Mouse (Mus musculus): ENCODE measurements around the gene Ddx24.
"Not testable (repeated sequence)": the region's sequence is repeated elsewhere in the genome, so short reads cannot be mapped to it uniquely, and the experiment has no call there.

Gene Ddx24

DNA sequence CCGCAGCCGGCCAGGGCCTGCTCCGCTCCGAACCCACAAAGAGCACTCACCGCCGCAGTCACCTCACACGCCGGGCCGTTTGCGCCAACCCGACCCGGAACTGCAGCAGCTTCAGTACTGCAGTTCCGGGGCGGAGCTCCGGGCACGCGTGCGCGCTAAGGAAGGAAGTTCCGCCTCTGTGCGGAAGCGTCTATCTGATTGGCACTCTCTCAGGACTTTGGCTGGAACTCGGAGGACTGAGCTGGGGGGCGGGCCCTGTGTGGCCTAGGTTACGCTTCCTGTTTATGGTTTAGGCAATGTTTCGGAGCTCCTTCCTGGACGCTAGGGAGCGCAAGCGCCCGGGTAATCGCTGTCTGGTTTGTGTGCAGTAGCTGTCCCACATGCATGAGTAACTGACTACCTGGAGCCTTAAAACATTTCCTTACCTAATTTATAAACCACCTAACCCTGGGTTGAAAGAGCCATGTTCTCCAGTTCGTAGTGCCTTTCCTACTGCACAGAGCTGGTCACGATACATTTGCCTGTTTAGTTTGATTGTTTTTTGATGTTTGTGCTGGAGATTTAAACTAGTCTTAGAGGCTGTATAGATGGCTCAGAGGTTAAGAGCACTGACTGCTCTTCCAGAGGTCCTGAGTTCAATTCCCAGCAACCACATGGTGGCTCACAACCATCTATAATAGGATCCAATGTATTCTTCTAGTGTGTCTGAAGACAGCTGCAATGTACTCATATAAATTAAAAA is at the start of gene Ddx24:
Gene Ddx24, minus strand, starts transcription at position 102 of the 742 bp plus-strand sequence.
- DNase-seq = peak; percentile 98 to 99

DNA sequence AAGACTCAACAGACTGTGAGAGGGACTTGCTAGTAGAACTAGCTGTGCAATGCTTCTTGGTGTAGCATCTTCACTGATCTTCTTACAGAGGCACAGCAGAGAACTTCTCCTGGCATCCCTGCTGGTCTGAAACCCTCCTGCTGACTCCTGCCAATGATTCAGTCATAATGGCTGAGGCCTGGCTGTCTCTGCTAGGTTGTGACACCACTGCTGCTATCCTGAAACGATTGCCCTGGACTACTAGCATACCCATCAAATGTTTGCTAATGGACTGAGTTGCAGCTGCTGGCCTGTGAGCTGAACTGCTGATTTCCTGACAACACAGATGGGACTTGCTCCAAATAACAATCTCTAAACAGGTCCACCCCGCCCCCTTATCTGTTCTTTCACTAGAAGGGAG is 48.9 kb upstream of the Ddx24 start:
- DNase-seq = peak in 1 of 2 experiments; percentile 37

DNA sequence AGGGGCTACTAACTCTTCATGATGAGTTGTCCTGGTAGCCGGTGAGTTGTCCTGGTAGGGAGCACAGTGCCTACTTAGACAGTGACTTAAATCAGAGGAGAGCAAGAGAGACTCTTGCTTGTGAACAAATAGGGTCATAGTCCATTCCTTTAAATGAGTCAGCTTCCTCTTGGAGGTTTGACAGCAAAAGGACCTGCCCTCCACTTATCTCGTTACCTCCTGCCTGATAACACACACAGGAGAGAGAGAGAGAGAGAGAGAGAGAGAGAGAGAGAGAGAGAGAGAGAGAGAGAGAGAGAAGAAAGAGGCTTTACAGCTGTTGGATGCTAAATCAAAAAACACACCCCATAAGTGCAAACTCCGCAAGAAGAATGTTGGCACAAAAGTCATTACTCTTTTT is 31.5 kb upstream of the Ddx24 start, which contains the start of gene Ifi27l2b:
Gene Ifi27l2b, minus strand, starts transcription at position 84 of the 400 bp plus-strand sequence.
- DNase-seq = no peak

DNA sequence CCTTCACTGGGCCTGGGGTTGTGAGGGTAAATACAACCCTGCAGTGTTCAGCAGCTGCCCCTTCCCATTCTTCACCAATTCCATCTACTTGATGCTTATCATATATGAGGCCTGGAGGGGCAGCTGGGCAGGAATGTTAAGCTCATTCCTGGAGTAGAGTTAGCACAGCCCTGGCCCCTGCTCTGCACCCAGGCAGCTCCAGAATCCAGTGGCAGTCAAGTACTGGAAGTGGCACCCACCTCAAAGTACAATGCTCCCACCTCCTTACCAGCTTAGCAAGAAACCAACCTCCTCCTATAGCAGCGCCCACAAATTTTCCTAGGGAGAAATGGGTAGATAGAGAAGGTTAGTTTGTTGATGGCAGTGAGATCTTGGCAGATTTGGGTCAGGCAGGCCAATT is 31.1 kb upstream of the Ddx24 start:
- DNase-seq = not testable (repeated sequence)

DNA sequence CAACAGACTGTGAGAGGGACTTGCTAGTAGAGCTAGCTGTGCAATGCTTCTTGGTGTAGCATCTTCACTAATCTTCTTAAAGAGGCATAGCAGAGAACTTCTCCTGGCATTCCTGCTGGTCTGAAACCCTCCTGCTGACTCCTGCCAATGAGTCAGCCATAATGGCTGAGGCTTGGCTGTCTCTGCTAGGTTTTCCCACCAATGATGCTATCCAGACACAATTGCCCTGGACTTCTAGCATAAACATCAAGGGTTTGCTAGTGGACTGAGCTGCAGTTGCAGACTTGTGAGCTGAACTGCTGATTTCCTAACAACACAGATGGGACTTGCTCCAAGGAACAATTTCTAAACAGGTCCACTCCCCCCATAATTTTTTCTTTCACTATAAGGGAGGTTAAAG is 27.7 kb upstream of the Ddx24 start:
- no peak for DNase-seq

DNA sequence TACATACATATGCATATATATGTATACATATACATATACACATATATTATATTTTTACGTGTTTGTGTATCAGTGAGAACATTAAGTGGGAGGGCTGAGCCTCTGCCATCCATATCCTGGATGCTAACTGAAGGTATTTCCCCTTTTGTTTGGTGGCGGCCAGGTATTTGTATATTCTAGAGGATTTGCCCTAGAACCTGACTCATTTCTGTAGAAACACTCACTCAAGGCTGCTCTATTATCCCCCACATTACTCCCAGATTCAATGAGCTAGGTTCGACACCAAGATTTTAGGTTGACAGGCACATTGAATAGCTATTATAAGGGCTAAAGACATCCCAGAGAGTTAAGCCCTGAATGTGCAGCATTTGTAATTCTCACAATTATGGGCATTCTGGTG is 19.4 kb upstream of the Ddx24 start:
- no peak for DNase-seq

DNA sequence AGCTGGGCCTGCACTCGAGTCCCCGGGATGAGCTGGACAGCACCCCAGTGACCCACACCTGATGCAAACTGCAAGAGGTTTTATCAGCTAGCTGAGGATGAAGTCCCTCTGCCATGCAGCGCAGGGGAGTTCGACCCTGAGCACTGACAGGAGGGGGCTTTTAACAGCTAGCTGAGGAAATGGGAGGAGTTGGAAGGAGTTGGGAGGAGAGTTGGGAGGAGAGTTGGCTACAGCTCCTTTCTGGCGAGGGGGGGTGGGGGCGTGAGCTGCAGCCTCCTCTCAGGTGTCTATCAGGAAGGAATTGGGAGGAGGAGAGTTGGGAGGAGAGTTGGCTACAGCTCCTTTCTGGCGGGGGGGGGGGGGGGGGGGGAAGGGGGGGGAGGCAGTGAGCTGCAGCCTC is 18.6 kb upstream of the Ddx24 start:
- not testable (repeated sequence) for DNase-seq

DNA sequence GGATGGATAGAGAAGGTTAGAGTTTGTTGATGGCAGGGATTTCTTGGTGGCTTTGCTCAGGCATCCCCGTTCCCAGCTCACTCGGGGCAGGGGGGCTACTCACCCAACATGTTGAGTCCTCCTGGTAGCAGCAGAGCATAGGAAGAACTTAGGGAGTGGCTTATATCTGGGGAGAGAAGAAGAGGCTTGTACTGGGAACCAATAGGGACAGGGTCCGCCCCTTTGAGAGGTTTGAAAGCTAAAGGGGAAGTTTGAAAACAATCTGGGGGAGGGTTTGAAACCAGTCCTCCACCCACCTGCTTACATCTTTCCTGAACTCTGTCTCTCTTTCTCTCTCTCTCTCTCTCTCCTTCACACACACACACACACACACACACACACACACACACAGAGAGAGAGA is 17.9 kb upstream of the Ddx24 start, which contains the start of gene Ifi27l2a:
Gene Ifi27l2a, minus strand, starts transcription at position 157 of the 400 bp plus-strand sequence.
- no peak for DNase-seq

DNA sequence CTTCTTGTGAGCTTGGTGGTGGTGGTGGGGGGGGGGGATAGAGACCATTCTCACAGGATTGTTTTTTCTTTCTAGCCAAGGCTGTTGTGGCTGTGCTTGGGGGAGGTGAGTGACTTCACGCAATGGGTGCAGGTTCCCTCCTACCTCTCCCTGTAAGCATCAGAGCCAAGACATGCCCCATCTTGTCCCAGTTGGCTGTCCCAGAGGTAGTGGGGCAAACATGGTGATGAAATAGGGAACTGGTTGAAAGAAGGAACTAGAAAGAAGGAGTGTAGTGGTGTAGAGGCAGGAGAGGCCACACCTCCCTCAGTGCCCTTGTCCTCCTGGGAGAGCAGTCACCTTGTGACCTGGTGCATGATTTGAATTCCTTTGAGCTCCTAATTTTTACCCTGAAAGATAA is 12.0 kb upstream of the Ddx24 start:
- no peak for DNase-seq

DNA sequence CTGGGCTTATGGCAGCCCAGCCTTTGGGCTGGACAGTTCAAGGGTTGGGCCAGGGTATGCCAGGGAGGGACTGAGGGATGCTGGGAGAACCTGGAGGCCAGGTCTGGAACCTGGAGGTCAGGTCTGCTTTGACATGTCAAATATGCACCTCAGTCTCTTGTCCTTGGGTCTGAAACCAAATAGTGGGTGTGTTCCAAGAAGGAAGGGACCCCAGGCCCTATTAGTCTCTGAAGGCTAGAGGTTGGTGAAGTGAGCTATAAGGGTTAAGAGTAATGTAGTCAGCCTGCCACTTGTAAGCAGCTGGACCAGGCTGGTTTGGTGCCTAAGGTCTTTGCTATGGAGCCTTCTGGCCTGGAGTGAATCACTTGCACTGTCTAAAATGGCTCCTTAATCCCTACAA is 9.2 kb upstream of the Ddx24 start:
- DNase-seq = no peak

DNA sequence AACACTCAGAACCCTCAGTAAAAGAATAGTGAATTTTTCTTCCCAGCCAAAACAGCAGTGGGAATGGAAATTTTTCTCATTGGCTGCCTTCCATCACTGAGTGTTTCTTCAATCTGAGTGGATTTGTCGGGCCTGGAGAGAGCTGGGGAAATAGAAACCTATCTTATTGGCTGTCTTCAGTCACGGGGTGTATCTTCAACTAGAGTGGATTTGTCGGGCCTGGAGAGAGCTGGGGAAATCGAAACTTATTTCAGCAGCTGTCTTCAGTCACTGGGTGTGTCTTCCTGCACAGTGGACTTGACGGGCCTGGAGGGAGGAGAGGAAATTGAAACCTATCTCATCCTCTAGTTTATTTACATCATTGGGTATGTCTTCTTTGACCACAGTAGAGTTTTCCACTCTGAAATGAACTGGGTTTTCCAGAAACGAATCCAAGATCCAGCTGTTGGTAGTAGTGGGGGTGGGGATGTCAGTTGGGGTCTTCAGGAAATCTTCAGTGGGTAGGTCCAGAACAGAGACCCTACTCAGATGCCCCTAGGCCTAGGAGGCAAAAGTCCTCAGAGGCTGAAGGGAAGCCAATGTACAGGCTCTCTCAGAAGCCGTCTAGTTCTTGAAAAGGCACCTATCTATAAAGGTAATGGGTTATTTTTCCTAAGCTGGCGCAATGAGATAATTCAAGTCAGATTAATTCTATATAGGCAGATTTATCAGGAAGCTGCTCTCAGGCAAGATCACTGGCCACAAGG is 8.5 kb upstream of the Ddx24 start, which contains the start of gene Ifi27:
Gene Ifi27, plus strand, starts transcription at position 226 of the 746 bp plus-strand sequence.
- peak; percentile 81 for DNase-seq

DNA sequence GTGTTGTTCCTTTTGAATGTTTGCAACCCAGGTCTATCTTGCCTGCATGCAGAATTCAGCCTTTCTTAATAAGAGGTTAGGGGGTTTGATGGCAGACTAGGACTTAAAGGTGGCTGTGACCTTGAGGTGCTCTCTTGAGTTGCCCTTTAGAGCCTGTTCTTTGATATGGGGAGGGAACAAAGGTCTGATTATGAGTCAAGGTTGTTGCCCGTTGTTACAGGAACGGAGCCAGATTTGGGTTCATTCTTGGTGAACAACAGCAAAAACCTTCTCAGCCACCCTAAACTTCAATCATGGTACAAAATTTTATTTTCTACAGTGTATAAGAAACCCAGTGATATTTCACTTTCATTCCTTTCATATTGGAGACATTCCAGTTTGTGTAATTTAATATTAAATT is 7.8 kb upstream of the Ddx24 start:
- no peak for DNase-seq

DNA sequence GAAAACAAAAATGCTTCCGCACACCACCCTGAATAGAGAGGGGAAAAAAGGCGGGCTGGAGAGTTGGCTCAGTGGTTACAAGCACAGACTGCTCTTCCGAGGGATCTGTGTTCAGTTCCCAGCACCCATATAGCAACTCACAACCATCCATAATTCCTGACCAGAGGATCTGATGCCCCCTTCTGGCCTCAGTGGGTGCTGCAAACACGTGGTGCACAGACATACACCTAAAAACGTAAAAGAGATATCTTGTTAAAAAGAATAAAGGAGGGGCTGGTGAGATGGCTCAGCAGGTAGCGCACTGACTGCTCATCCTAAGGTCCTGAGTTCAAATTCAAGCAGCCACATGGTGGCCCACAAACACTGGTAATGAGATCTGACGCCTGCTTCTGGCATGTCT is 1.1 kb upstream of the Ddx24 start:
- DNase-seq = no peak

DNA sequence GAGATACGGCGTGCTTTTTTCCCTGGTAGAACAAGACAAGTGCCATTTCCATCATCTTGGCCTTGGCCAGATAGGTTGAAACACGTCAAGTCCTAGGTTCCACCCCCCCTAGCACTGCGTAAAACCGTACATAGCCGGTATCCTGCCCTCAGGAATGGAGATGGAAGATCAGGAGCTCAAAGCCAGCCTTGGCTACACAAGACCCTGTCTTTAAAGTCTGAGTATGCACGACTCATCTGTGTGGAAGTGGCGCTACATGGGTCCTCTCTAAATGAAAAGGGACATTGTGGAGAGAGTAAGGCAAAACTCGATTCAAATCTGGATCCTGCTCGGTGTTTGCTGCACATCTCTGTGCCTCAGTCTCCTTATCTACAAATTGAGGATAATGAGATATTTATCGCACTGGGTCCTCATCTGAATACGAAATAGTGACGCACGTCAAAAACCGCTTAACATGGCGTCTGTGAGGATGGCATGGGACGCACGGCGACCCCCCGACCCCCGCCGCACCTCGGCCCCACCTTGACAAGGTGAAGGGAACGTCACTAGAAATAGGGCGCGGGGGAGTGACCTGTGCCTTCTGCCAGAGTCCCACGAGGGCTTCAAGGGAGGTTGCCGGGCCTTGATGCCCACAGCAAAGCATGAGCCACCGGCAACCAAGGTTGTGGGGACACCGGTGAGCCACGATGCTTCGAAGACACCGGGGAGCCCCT is 458 bp downstream of the Ddx24 start:
- no peak for DNase-seq

DNA sequence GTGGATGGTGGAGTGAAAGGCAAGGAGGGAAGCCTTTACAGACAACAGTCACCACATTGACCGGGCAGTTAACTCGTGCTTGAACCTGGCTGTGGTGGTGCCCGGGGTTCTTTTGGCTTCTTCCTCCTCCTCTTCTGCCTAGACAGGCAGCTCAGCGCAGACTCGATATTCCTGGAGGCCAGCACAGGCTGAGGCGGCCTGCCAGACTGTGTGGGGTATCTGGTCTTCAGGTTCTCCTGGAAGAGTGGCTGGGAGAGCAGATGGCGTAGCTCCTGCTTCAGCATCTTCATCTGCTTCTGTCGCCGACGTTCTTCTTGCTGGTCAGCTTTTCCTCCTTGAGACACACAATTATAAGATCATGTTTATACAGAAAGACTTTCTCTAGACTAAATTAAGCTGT is 17.5 kb downstream of the Ddx24 start:
- DNase-seq = no peak

DNA sequence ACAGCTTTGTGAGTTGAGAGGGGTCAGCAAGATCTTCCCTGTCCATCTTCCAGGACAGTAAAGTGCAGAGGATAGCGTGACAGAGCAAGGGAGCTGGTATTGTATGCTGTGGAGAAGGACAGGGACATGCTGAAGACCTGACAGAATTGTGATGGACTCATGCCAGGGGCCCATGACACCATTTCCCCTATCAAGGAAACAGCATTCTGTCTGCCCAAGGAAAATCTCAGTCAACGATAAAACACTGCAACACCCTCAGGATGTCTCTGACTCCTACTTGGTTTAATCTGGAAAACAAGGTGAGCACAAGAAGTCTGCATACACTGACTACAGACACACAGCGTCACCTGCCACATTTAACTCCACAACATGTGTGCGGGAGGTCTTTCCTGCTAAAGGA is 17.9 kb downstream of the Ddx24 start, which contains the start of gene 9330161L09Rik:
Gene 9330161L09Rik, minus strand, starts transcription at position 101 of the 400 bp plus-strand sequence.
- no peak for DNase-seq

DNA sequence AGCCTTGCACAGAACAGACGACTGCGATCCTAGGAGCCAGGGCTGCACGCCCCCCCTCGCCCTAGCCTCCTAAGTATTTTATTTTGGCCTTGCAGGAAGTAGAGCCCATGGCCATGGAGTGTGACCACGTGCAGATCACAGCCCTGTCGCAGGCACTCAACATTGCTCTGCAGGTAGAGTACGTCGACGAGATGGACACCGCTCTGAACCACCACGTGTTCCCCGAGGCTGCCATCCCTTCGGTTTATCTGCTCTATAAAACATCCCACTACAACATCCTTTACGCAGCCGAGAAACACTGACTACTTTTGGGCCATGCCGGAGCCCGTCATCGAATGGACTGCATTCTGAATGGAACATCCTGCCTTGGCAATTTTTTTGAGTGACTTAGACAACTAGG is 21.5 kb downstream of the Ddx24 start:
- DNase-seq = no peak

DNA sequence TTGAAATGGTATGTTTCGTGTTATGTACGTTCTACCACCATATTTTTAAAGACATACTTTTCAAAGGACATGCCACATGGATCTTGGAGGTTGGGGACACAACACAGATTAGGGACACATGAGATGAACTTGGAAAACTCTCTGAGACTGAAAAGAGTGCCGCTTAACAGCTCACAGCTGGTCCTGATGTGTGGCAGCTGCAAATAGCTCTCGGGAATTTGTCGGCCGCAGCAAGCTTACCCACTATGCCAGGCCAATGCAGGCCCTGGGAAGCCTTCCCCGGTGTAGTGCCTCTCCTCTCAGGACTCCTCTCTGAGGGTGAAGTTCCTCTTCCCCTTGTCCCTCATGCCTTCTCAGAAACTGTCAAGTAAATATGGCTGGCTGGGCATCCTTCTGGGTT is 28.9 kb downstream of the Ddx24 start:
- DNase-seq = peak; percentile 43 to 77

DNA sequence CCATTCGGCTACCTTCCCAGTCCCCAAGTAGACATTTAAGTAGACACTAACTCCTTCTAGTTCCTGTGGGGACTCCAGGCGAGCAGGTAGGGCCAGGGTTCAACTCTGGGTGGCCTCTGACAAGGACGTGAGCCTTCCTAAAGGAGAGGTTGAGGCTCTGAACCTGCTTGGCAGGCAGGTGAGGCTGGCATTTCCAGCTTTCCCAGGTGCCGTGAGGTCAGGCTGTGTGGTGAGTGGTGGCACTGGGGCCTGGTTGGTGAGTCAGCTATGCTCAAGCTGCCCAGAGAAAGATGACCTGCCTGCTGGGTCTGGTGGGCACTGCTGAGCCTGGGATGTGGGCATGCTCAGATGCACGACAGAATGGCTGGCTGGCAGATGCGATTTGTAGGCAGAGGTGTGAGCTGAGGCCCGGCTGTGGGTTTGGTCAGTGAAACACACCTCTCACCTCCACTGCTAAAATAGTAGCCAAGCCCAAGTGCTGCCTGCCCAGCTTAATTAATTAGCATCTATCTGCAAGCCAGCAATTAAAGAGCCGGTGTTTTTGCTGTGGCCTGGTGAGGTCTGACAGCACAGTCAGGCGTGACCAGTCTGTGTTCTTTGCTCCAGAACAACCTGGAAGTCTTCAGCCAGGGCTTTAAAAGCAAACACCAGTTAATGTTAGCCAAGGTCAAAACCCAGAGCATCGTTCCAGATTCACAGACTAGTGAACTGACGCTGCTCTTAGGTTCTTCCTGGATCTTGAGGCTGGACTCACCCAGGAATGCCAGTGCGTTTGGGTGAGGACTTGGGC is 29.9 kb downstream of the Ddx24 start:
- no peak for DNase-seq

DNA sequence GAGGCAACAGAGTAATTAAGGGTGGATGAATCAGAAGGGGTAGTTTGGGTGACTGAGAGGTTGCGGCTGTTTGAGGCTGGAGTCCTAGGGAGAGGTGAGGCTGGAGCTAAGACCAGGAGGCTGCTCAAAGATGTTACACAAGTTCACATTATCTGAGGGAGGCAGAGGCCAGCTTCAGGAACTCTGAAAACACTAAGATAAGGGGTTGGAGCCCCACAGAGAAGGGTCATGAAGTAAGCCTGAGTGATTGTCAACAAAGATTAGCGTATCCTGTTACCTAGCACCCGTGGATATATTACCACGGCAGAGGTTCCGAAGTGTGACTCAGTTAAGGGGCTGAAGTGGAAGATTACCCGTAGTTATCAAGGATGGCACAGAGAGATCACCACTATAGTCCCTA is 32.1 kb downstream of the Ddx24 start:
- no peak for DNase-seq

DNA sequence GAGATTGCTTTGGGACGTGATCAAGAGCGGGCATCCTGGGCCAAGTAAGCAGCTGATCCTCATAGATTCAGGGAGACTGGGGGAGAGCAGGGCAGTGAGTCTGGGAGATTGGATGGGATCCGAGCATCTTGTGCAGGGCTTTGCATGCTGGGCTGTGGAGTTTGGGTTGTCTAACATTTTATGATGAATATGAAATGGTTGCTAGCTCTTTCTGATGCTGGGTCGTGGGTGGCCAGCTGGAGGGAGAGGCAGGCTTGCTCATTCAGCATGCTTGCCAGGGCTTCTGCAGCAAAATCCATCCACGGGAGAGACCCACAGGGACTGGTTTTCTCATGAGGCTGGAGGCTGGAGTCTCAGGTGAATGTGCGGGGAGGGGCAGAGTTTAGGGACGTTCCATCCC is 34.5 kb downstream of the Ddx24 start:
- DNase-seq = no peak

DNA sequence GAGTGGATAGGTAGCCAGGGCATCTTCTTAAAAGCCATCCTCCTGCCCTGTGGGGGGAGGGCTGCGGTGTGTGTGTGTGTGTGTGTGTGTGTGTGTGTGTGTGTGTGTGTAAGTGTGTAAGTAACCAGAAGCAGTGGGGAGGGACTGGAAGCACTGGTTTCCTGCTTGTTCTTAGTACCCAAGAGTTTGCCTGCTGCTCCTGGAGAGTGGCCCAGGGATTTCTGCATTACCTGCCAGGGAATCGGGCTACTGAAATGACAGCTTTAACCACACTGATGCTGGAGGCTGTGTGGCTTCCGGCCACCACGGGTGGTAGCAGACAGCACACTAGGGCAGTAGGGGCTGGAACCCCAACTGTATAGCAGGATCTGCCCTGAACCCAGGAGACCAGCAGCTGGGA is 35.6 kb downstream of the Ddx24 start:
- no peak for DNase-seq

DNA sequence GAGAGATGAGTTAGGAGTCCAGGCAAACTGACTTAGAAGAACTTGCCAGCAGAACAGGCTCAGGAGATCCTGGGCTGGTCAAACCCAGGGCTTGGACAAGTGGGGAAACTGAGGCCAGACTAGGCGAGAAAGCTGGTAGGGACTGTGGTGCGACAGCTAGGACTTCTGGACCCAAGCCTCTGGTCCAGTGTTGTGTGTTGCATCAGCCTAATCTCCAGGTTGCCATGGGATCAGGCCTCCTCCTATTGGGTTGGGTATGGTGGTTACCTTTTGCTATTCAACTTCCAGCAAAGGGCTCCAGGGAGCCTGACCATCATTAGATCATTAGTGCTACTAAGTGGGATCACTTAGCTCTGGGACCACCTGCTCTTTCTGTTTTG is 36.3 kb downstream of the Ddx24 start:
- no peak for DNase-seq

Data from lung, postnatal 4 days (tissue).